Comparison of ENCODE assay signal across 11 mouse cellular contexts in the genomic region with DNA sequence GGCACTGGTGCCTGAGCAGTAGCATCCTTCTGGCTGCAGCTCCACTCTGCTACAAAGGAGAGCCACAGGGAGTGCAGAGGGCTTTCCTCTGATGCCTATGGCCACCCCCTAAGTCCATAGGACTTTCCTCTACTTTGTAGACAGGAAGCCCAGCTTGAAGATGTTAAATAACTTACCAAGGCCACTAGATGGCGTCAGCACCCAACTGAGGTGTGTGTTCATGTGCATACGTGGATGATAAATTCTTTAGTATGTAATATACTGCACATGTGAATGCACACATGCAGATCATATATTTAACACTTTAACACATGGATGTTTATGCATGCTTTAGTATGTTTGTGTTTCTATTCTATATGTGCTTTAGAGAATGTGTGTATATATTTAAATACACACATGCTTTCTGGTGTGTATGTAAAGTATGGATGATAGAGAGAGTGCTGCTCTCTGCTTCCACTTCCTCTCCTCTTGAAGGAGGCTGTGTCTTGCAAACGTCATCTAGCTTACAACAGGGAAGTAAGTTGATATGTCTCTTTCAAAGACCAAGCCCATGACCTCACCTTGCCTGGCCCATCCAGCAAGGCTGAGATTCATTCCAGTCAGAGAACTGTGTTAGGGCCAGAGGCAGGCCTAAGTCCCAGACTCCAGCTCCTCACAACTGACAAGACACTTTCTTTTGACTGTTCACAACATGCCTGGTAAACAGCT. TPM values are rescaled to one million over a fixed set of nuclear protein-coding genes. Genes with fewer than 3 reads are reported as not detected.
DNase-seq lines count a peak whose midpoint lies in the region; ATAC-seq and TF ChIP-seq lines count a peak whose summit lies in the region.
"Had no signal": no experiment of that assay in that cellular context is flagged by ENCODE, and none has a peak within 500 bp of the region (broad histone marks: within the 10 kb centered on the region; RNA-seq: fewer than 3 reads in every experiment).

No protein-coding gene starts in this region.

- no peaks in the 10 kb centered on the region for H3K27me3 ChIP-seq in forebrain, embryonic 14.5 days (replicated peaks; ENCODE audit: control insufficient read depth, insufficient read depth, low read length)
- no peaks in the 10 kb centered on the region for H3K27me3 ChIP-seq in forebrain, embryonic 15.5 days
- no peaks in the 10 kb centered on the region for H3K27me3 ChIP-seq in testis, adult 2 months (ENCODE audit: control insufficient read depth, insufficient read depth, low read length)

- intact Hi-C loops in left cerebral cortex, postnatal 10 days (cut with DNase I), result no loop called here

- no peak for TF ChIP-seq POLR2A in testis, adult 2 months (IDR thresholded peaks at IDR 0.05; ENCODE audit: control insufficient read depth, low read depth, low read length)

- no peak overlapping the region for H3K4me2 ChIP-seq in forebrain, embryonic 14.5 days (ENCODE audit: low read length)
- H3K4me2 ChIP-seq in forebrain, embryonic 15.5 days (replicated peaks), result no peak overlapping the region

- H3K27ac ChIP-seq in forebrain, embryonic 14.5 days (ENCODE audit: low read depth, low read length), result no peak overlapping the region
- H3K27ac ChIP-seq in forebrain, embryonic 15.5 days (replicated peaks), result no peak overlapping the region
- no peak overlapping the region for H3K27ac ChIP-seq in testis, adult 2 months (ENCODE audit: control insufficient read depth, insufficient read depth, low read depth, low read length)

- H3K4me1 ChIP-seq in forebrain, embryonic 14.5 days (ENCODE audit: control insufficient read depth, insufficient read depth, low read length), result no peaks in the 10 kb centered on the region
- H3K4me1 ChIP-seq in forebrain, embryonic 15.5 days, result 0 out of 2 replicates have a peak, but pooled peaks cover 5% of the 10 kb centered on the region
- H3K4me1 ChIP-seq in testis, adult 2 months (ENCODE audit: control insufficient read depth, insufficient read depth, low read length), result no peaks in the 10 kb centered on the region

- H3K4me3 ChIP-seq in forebrain, embryonic 14.5 days (ENCODE audit: low read depth, low read length), result no peak overlapping the region
- no peak overlapping the region for H3K4me3 ChIP-seq in forebrain, embryonic 15.5 days
- H3K4me3 ChIP-seq in testis, adult 2 months (ENCODE audit: control insufficient read depth, low read depth, low read length), result peak overlapping the region; percentile 52
- H3K4me3 ChIP-seq: erythroblast, embryonic 14.5 days had no signal

- H3K9ac ChIP-seq in forebrain, embryonic 14.5 days (ENCODE audit: low read length), result no peak overlapping the region
- no peak overlapping the region for H3K9ac ChIP-seq in forebrain, embryonic 15.5 days (replicated peaks)

- no peaks in the 10 kb centered on the region for H3K36me3 ChIP-seq in forebrain, embryonic 14.5 days (ENCODE audit: control insufficient read depth, insufficient read depth, low read length)
- H3K36me3 ChIP-seq in forebrain, embryonic 15.5 days, result no peaks in the 10 kb centered on the region
- no peaks in the 10 kb centered on the region for H3K36me3 ChIP-seq in testis, adult 2 months (ENCODE audit: control insufficient read depth, insufficient read depth, low read length)

- TF ChIP-seq CTCF in testis, adult 2 months (IDR thresholded peaks at IDR 0.05; ENCODE audit: control insufficient read depth, insufficient read depth, insufficient replicate concordance, low read depth, low read length), result no peak; the same call in 1 of the 2 replicates

- DNase-seq in forebrain, embryonic 14.5 days (ENCODE audit: low spot score), result peak; percentile 67
- DNase-seq in testis, postnatal 14 days (ENCODE audit: low spot score), result no peak
- peak; percentile 74 for DNase-seq in embryo, embryonic 11 days
- no peak for DNase-seq in urinary bladder, adult 2 months (ENCODE audit: low spot score)
- DNase-seq in heart, adult 8-10 months (ENCODE audit: low spot score), result no peak
- no peak for DNase-seq in left cerebral cortex, postnatal 10 days (ENCODE audit: extremely low spot score in 1 of 2, low spot score in 2 of 2)

- 22% methylated on average over 3 of the region's 3 CpGs for WGBS in forebrain, embryonic 14.5 days
- 26% methylated on average over 3 of the region's 3 CpGs for WGBS in forebrain, embryonic 15.5 days

- no peak for ATAC-seq in forebrain, embryonic 14.5 days
- no peak for ATAC-seq in forebrain, embryonic 15.5 days (replicated peaks)

- no peaks in the 10 kb centered on the region for H3K9me3 ChIP-seq in forebrain, embryonic 14.5 days (replicated peaks; ENCODE audit: control insufficient read depth, low read length)
- no peaks in the 10 kb centered on the region for H3K9me3 ChIP-seq in forebrain, embryonic 15.5 days

RNA-seq across cellular contexts. Expression of gene Spesp1, which starts 28.1 kb away (rescaled TPM):
- polyA plus RNA-seq in forebrain, embryonic 14.5 days (2014; fragmentation: Nextera tagmentation; extraction: Ambion mirVana), result not detected in 2 replicates
- polyA plus RNA-seq in forebrain, embryonic 15.5 days (2015; fragmentation: Nextera tagmentation; extraction: Ambion mirVana), result not detected in 2 replicates
- 119 and 135 TPM in 2 replicates for polyA plus RNA-seq in testis, adult 2 months (2012; rRNA removed)
- not detected in 2 replicates for polyA plus RNA-seq in urinary bladder, adult 2 months (2012; rRNA removed)
- not detected for total RNA-seq in heart, adult 8-10 months (2022)
- not detected for total RNA-seq in left cerebral cortex, postnatal 10 days (2021)
- total RNA-seq: hematopoietic stem cell, adult 5-6 weeks; left cerebral cortex, postnatal 25 days had no signal
- polyA plus RNA-seq: erythroblast, embryonic 14.5 days had no signal

Comparison
In these comparisons a context has a peak if more than half of its experiments do, and no peak if none do; other contexts are left out.
1. DNase-seq: peak in forebrain, embryonic 14.5 days (single experiment) and embryo, embryonic 11 days (single experiment); none in testis, postnatal 14 days (single experiment), urinary bladder, adult 2 months (single experiment), heart, adult 8-10 months (single experiment) and left cerebral cortex, postnatal 10 days (0 of 2).
2. RNA of gene Spesp1, which starts 28.1 kb away (polyA plus RNA-seq): 119 to 135 TPM in testis, adult 2 months; not detected in forebrain, embryonic 14.5 days, not detected in forebrain, embryonic 15.5 days and not detected in urinary bladder, adult 2 months; every median in the first group is over 100 times any median in the second.